Mouse (Mus musculus) liver, adult 2 months (tissue): Measurements from ENCODE around the gene Chmp2a. TPM values are rescaled to one million over a fixed set of nuclear protein-coding genes. Genes with fewer than 3 reads are reported as not detected.

Source experiments
- DNase-seq: peaks from one replicate; pipeline ENCODE4 v3.0.0-alpha.2; 2011; ENCODE audit warnings: low read depth, low spot score; ENCODE audit errors: extremely low read depth
- H3K27ac ChIP-seq: fragments of 200-500 bp; replicated peaks from 2 replicates; pipeline ENCODE4 v1.5.1; 2012; ENCODE audit warnings: low read depth, mild to moderate bottlenecking, control low read depth, inconsistent platforms, low read length; ENCODE audit not compliant: insufficient read depth
- H3K27me3 ChIP-seq: fragments of 200-500 bp; 2 replicates; pipeline ENCODE4 v1.6.1; 2012; ENCODE audit warnings: mild to moderate bottlenecking, moderate library complexity, low read length, inconsistent platforms; ENCODE audit not compliant: control insufficient read depth, insufficient read depth
- H3K36me3 ChIP-seq: fragments of 200-500 bp; 2 replicates; pipeline ENCODE4 v1.6.1; 2012; ENCODE audit warnings: low read length, inconsistent platforms; ENCODE audit not compliant: control insufficient read depth, insufficient read depth
- H3K4me1 ChIP-seq: fragments of 200-500 bp; 2 replicates; pipeline ENCODE4 v1.6.1; 2011; ENCODE audit warnings: low read length; ENCODE audit not compliant: control insufficient read depth, insufficient read depth
- H3K4me3 ChIP-seq: fragments of 200-500 bp; 2 replicates; pipeline ENCODE4 v1.5.1; 2011; ENCODE audit warnings: low read depth, mild to moderate bottlenecking, control low read depth, low read length, moderate library complexity; ENCODE audit not compliant: insufficient read depth
- H3K79me2 ChIP-seq: fragments of 200-500 bp; 2 replicates; pipeline ENCODE4 v1.6.1; 2012; ENCODE audit warnings: inconsistent platforms, mild to moderate bottlenecking, low read length, moderate library complexity; ENCODE audit not compliant: control insufficient read depth, insufficient read depth
- H3K9ac ChIP-seq: fragments of 200-500 bp; 2 replicates; pipeline ENCODE4 v1.6.1; 2012; ENCODE audit warnings: low read depth, mild to moderate bottlenecking, control low read depth, inconsistent platforms, low read length
- CTCF ChIP-seq: fragments of 200-500 bp; IDR thresholded peaks from 2 replicates; pipeline ENCODE4 v1.5.1; 2011; ENCODE audit warnings: low read depth, low read length, control low read depth
- POLR2A ChIP-seq: fragments of 200-500 bp; IDR thresholded peaks from 2 replicates; pipeline ENCODE4 v1.6.1; 2011; ENCODE audit warnings: low read length, control low read depth; ENCODE audit not compliant: insufficient read depth; ENCODE audit errors: extremely low read depth
- WGBS: fragments of 180-500 bp; shearing (Covaris S2); methylation state at CpG from one replicate; pipeline ENCODE4 v1.1.7; 2018; 5-methylcytosine and 5-hydroxymethylcytosine counted together
- polyA plus RNA-seq: library from polyadenylated mRNA; depleted of rRNA; stranded (reverse); fragments of >200 nt; gene quantifications from 2 replicates; pipeline ENCODE4 v1.2.3, GENCODE M21; 2012
- total RNA-seq: library from RNA; depleted of rRNA; stranded (reverse); fragments of >200 nt; gene quantifications from 2 replicates; pipeline ENCODE4 v1.2.3, GENCODE M21; 2014

Chmp2a gene
- total and polyA plus RNA-seq, 2 experiments: 62.8 to 149 TPM

GRCm38 (mm10) chr7:13006011-13006410 lies 28.6 kb downstream of the Chmp2a start:
- Histone ChIP-seq H3K79me2 (no peaks in the 10 kb centered on the region), H3K9ac (no peak overlapping the region), H3K4me1 (peaks cover 10% of the 10 kb centered on the region), H3K36me3 (peaks cover 19% of the 10 kb centered on the region), H3K27me3 (no peaks in the 10 kb centered on the region), H3K27ac (no peak overlapping the region), H3K4me3 (no peak overlapping the region)
- no peak for DNase-seq
- 84% methylated on average over 17 of the region's 17 CpGs for WGBS
- TF ChIP-seq POLR2A: no peak
- TF ChIP-seq CTCF: no peak

GRCm38 (mm10) chr7:13003380-13003779 lies 31.2 kb downstream of the Chmp2a start:
- TF ChIP-seq CTCF (no peak), POLR2A (no peak)
- WGBS: 81% methylated on average over 5 of the region's 5 CpGs
- Histone ChIP-seq H3K4me3 (no peak overlapping the region), H3K27ac (no peak overlapping the region), H3K4me1 (peaks cover 5% of the 10 kb centered on the region), H3K79me2 (no peaks in the 10 kb centered on the region; the same call in 1 of the 2 replicates), H3K9ac (no peak overlapping the region), H3K36me3 (peaks cover 19% of the 10 kb centered on the region), H3K27me3 (no peaks in the 10 kb centered on the region)
- DNase-seq: no peak

GRCm38 (mm10) chr7:13001584-13001983 lies 33.0 kb downstream of the Chmp2a start:
- Histone ChIP-seq H3K9ac (no peak overlapping the region), H3K27ac (peak overlapping the region; percentile 47), H3K79me2 (peaks cover 4% of the 10 kb centered on the region; the same call in 1 of the 2 replicates), H3K4me1 (peaks cover 5% of the 10 kb centered on the region), H3K36me3 (peaks cover 19% of the 10 kb centered on the region), H3K4me3 (peak overlapping the region; percentile 43; the same call in 1 of the 2 replicates), H3K27me3 (no peaks in the 10 kb centered on the region)
- DNase-seq: peak; percentile 88
- TF ChIP-seq POLR2A (no peak), CTCF (no peak)
- 21% methylated on average over 1 of the region's 1 CpGs for whole genome bisulfite sequencing

DNA sequence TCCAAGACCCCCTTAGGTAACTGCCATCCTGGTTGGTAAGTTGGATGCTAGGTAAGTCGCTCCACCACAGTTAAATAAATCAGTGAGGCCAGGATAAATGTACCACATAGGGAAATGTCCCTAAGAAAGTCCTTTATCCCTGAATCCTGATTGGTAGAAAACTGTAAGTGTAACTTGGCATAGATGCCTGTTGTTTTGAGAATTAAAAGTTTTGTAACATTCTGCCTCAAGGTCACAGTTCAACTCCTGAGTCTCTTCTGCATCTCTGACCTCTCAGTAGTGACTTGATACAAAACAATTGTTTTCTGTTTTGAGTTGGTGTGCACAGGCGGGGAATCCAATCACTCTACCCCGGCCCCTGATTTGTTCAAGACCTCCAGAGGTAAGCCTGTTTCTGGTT lies 35.8 kb downstream of the Chmp2a start, which contains the start of gene Trim28:
Gene Trim28 (plus strand): TSS at position 264 of the 400 bp plus-strand sequence.
- Histone ChIP-seq H3K27ac (peak within 1 kb of the TSS; percentile 98), H3K36me3 (peaks cover 17% of the 10 kb centered on the region), H3K27me3 (no peaks in the 10 kb centered on the region), H3K4me3 (peak within 1 kb of the TSS; percentile 93), H3K79me2 (peaks cover 4% of the 10 kb centered on the region; the same call in 1 of the 2 replicates), H3K4me1 (peaks cover 15% of the 10 kb centered on the region), H3K9ac (peak within 1 kb of the TSS; percentile 91)
- TF ChIP-seq POLR2A: no peak
- no peak for TF ChIP-seq CTCF
- 21% methylated on average over 3 of the region's 3 CpGs for WGBS
- peak; percentile 93 for DNase-seq

GRCm38 (mm10) chr7:12998053-12998452 lies 36.6 kb downstream of the Chmp2a start, which contains the start of gene Slc27a5:
TSS of gene Slc27a5 (minus strand) at chr7:12998192.
- H3K4me3 ChIP-seq: peak within 1 kb of the TSS; percentile 93
- H3K9ac ChIP-seq: peak within 1 kb of the TSS; percentile 91
- DNase-seq: peak; percentile 97
- 15% methylated on average over 5 of the region's 5 CpGs for WGBS
- TF ChIP-seq POLR2A: no peak
- TF ChIP-seq CTCF: no peak
- H3K4me1 ChIP-seq: peaks cover 18% of the 10 kb centered on the region
- peaks cover 19% of the 10 kb centered on the region for H3K36me3 ChIP-seq
- H3K27ac ChIP-seq: peak within 1 kb of the TSS; percentile 98
- no peaks in the 10 kb centered on the region for H3K27me3 ChIP-seq
- peaks cover 4% of the 10 kb centered on the region; the same call in 1 of the 2 replicates for H3K79me2 ChIP-seq

GRCm38 (mm10) chr7:12997230-12997629 lies 37.4 kb downstream of the Chmp2a start:
- Histone ChIP-seq H3K36me3 (peaks cover 21% of the 10 kb centered on the region), H3K27ac (peak overlapping the region; percentile 95), H3K4me3 (peak overlapping the region; percentile 93), H3K27me3 (no peaks in the 10 kb centered on the region), H3K4me1 (peaks cover 14% of the 10 kb centered on the region), H3K9ac (peak overlapping the region; percentile 90), H3K79me2 (peaks cover 4% of the 10 kb centered on the region; the same call in 1 of the 2 replicates)
- 17% methylated on average over 5 of the region's 5 CpGs for WGBS
- peak; percentile 81 for DNase-seq
- TF ChIP-seq POLR2A: peak; percentile 28; the same call in 1 of the 2 replicates
- no peak for TF ChIP-seq CTCF
